Mouse (Mus musculus): Measurements from ENCODE around the gene Dusp14.

The Dusp14 gene

DNA sequence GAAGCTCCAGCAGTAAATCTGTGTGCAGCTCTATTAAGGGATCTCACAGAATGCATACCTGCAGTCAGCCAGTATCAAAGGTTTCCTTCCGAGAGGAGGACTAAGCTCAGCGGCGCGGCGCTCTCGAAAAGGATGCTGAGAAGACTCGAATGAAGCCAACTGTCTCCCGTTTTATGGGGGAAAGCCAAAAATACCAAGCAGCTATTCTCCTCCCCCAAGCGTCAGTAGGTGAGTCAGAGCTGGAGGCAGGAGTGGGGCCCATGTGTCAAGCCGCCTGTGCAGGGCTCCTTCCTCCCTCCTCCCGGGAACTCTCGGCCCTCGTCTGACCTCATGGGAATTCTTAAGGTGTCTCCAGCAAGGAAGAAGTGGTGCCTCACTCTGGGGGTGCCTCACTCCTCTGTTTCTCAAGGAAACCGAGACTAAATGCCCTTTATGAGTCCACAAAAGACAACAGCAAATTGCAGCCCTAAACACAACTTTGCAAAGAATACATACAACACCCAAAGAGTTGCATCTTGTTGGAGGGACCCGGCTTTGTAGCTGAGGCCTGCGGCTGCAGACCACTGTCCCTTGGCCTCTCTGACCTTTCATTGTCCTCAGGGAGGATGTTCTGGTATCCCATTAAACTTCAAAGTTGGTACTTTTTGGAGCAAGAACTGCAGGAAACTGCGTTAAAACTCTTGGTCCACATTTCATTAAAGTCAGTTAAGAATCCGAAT is 2.0 kb downstream of the Dusp14 start:
- no peak for DNase-seq (ENCODE audit: low read depth, low spot score)

GRCm38 (mm10) chr11:84066071-84066481 is 3.0 kb downstream of the Dusp14 start:
- DNase-seq (ENCODE audit: low read depth, low spot score) = no peak

GRCm38 (mm10) chr11:84063631-84064209 is 5.3 kb downstream of the Dusp14 start:
- DNase-seq (ENCODE audit: low read depth, low spot score) = no peak

DNA sequence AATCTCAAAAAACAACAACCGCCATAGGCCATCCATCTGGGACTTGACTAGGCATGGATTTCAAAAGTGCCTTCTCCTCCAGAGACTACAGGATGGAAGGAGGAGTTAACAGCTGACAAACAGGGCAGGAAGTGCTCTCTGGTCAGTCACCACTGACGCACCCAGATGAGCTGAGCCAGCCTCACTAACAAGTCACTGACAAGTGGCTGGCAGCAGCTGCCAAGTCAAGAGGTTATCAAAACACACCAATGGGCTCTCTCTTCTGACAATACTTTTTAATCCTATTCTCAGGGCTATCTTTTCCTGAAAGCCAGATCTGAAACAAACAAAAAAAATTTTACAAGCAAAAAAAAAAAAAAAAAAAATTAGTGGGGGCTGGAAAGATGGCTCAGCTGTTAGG is 6.3 kb downstream of the Dusp14 start:
- no peak for DNase-seq (ENCODE audit: low read depth, low spot score)

GRCm38 (mm10) chr11:84061881-84062280 is 7.2 kb downstream of the Dusp14 start:
- DNase-seq (ENCODE audit: low read depth, low spot score) = no peak

GRCm38 (mm10) chr11:84060635-84061034 is 8.4 kb downstream of the Dusp14 start:
- DNase-seq (ENCODE audit: low read depth, low spot score) = no peak

DNA sequence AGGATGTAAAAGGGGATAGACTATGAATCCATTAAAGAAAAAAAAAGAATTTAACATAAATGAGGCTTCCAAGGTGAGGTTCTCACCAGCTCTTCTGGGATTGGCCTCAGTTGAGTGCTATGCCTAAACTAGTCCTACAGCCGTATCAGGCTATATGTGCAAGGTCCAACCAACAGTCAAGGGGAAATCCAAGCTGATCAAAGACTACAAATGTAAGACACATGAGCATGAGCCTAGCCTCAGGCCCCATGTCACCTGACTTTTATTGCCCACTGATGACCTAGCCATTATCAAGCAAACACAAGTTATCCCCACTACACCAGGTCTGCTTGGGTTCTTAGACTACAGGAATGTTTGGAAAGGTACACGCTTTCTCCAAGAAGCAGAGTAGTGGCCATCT is 9.3 kb downstream of the Dusp14 start:
- no peak for DNase-seq (ENCODE audit: low read depth, low spot score)

GRCm38 (mm10) chr11:84057418-84057817 is 11.6 kb downstream of the Dusp14 start:
- DNase-seq (ENCODE audit: low read depth, low spot score) = no peak

GRCm38 (mm10) chr11:84053524-84054163 is 15.4 kb downstream of the Dusp14 start:
- DNase-seq (ENCODE audit: low read depth, low spot score) = no peak

- DNase-seq (ENCODE audit: low read depth, low spot score) = no peak
Measured at GRCm38 (mm10) chr11:84053055-84053454, 16.0 kb downstream of the Dusp14 start.

GRCm38 (mm10) chr11:84048411-84048810 is 20.6 kb downstream of the Dusp14 start:
- no peak for DNase-seq (ENCODE audit: low read depth, low spot score)

- no peak for DNase-seq (ENCODE audit: low read depth, low spot score)
Measured at GRCm38 (mm10) chr11:84047270-84047669, 21.8 kb downstream of the Dusp14 start.

GRCm38 (mm10) chr11:84044988-84045387 is 24.1 kb downstream of the Dusp14 start:
- no peak for DNase-seq (ENCODE audit: low read depth, low spot score)

DNA sequence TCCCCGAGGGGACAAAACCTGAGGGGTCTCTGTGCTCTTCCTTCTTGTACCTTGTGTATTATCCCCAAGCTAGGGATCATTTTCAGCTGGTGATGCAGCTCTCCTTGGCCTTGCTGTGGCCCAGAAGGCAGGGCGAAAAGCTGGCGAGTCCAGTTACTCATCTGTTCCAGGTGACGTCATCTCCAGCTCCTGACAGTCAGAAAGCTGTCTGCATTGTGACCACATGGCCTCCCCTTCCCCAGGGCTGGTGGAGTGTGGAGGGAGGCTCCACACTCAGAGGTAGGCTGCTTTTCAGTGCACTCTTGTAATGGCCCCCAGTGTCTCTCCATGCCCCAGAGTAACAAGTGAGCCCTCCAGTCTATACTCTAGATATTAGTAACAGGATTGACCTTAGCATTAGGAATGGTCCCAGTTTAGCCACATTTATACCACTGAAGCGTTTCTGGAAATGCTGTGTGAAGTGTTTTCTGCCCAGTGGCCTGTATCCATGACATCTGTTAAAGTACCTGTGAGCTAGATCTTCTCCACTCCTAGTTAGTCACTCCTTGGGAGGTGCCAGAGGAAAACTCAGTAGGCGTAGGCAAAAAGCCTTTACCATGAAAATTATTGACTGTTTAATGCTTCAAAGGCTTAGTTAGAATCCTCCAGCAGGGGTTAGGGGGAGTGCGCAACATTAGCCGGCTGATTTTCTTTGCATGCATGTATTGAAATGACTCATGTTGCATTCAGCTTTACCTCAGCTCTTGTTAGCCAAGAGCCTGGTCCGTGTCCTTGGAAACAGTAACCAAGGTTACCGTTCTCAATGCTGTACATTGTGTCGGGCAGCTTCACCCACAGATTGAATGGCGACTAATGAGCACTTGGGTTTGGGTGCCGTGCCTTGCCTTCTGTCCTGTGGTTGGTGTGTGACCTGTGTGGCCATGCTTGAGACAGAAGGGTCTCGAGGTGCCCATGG is 26.0 kb downstream of the Dusp14 start:
- no peak for DNase-seq (ENCODE audit: low read depth, low spot score)

- no peak for DNase-seq (ENCODE audit: low read depth, low spot score)
Measured at GRCm38 (mm10) chr11:84040621-84041020, 28.4 kb downstream of the Dusp14 start.

DNA sequence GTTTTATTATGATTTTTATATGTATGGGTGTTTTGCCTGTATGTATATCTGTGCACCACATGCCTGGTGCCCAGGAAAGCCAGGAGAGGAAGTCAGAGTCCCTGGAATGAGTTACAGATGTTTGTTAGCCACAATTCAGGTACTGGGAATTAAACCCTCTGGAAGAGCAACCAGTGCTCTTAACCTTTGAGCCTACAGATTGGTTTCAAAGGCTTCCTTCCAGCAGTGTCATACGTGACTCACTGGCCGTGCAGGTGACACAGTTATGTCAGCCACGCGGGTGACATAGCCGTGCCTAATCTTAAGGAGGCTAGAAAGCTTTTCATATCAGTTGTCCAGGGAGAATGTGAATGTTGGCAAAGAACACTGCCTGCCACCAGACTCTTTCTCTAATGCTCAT is 35.4 kb downstream of the Dusp14 start:
- no peak for DNase-seq (ENCODE audit: low read depth, low spot score)

- DNase-seq (ENCODE audit: low read depth, low spot score) = no peak
Measured at GRCm38 (mm10) chr11:84032559-84032958, 36.5 kb downstream of the Dusp14 start.

GRCm38 (mm10) chr11:84031971-84032370 is 37.1 kb downstream of the Dusp14 start:
- DNase-seq (ENCODE audit: low read depth, low spot score) = no peak

DNA sequence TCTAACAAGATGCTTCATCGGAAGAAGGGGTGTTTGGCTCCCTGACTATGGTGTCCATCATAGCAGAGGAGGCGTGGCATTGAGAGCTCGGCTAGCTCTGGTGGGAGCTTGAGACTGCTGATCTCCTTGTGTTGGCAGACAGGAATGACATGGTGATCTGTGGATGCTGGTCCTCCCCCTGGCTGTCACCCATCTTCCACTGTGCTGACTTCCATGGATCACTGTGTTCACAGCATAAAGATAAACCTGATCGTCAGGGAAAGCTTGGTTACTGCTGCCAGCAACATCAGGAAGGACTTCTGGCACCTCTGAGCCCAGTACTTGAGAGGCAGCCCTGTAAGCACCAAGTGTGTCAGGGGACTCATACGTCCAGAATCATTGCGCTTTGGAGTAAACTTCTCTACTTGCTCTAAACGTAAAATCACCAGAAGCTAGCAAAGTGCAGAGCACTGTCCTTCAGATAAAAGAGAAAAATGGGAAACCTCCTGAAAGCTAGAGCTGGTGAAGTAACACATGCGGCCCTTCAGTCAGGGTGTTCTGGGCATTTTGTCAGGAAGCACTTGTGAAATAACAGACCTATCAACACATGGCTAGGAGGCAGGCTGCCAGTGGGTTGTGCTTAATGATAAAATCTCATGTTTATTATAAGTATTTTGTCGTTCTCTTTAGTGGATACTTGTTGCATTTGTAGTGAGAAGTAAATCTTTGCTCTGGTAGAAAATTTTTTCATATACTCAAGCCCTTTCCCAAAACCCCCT is 40.6 kb downstream of the Dusp14 start:
- DNase-seq (ENCODE audit: low read depth, low spot score) = no peak

DNA sequence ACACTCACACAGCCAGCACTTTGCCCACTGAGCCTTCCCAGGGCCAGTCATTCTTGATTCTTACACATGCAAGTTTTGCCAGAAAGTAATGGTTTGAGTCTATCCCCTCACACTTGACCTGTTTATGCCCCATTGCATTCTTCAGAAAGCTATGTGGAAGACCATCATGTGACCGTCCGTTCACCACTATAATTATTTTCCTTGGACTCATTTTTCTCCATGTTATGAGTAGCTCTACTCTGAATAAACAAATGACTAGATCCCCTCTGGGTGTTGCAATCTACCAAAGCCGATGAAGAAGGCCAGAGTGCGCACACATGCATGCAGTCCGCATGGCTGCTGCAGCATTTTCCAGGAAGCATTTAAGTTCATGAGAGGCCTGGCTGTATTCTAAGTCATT is 41.8 kb downstream of the Dusp14 start:
- no peak for DNase-seq (ENCODE audit: low read depth, low spot score)

All from WW6 (cell line).